Mouse (Mus musculus): ENCODE data around the gene Tshz2. TPM values are rescaled to one million over a fixed set of nuclear protein-coding genes. Genes with fewer than 3 reads are reported as not detected.

Tshz2 gene
- polyA plus RNA-seq, 1 experiment = 5.8 TPM

DNA sequence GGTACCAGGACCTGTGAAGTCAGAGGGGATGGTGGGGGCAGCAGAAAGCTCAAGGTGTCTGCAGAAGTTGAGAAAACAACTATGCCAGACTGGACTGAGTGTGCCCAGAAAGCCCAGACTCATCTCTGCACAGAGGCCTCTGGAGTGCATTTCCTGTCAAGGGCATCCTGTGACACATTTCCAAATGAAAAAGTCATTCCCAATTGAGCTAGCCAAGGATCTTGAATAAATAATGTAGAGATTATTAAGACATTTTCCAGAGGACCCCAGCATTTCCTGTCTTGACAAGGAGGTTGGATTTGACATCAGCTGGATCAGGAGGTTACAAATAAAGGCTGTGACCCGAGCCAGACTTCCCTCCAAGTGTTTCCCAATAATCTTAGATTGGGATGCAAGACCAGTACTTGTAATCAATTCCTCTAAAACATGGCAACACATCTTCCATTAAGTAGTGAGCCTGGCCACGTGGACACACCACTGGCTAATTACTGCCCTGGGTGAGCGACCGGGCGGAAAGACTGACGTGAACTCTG, 374.7 kb downstream of the Tshz2 start:
- no peaks in the 10 kb centered on the region for H3K36me3 ChIP-seq (ENCODE audit: control insufficient read depth, insufficient read depth, low read length)
- H3K4me1 ChIP-seq (ENCODE audit: control insufficient read depth, insufficient read depth, insufficient read length, low read length) = no peaks in the 10 kb centered on the region
- H3K27me3 ChIP-seq (ENCODE audit: control insufficient read depth, insufficient read depth, low read length) = no peaks in the 10 kb centered on the region
- no peak overlapping the region for H3K4me3 ChIP-seq (ENCODE audit: low read depth, low read length)
- 79% methylated on average over 6 of the region's 6 CpGs for WGBS
- no peak overlapping the region for H3K27ac ChIP-seq (ENCODE audit: insufficient read depth, low read depth, low read length)
- TF ChIP-seq POLR2A (IDR thresholded peaks at IDR 0.05; ENCODE audit: low read depth, low read length) (no peak), CTCF (IDR thresholded peaks at IDR 0.05; ENCODE audit: extremely low read depth, insufficient read length, insufficient replicate concordance, low read depth, low read length) (no peak)

DNA sequence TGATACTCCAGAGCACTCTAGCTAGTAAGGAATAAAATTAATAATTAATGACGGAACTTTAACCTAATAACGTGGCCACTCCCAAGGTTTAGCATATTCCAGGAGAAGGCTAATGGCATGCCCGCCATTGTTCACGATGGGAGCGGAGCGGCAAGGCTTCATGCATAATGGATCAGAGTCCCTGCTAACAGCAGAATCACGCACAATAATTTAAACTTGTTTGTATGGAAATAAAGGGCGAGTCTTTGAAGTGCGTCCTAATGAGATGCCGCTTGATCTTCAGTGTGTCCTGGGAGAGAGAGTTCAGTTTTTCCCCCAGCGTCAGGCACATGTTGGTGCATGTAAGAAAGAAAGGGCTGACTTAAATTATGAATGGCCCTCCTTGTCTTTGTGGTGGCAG, 376.9 kb downstream of the Tshz2 start:
- TF ChIP-seq POLR2A (IDR thresholded peaks at IDR 0.05; ENCODE audit: low read depth, low read length) (no peak), CTCF (IDR thresholded peaks at IDR 0.05; ENCODE audit: extremely low read depth, insufficient read length, insufficient replicate concordance, low read depth, low read length) (no peak)
- 65% methylated on average over 11 of the region's 11 CpGs for WGBS
- H3K36me3 ChIP-seq (ENCODE audit: control insufficient read depth, insufficient read depth, low read length) = no peaks in the 10 kb centered on the region
- no peak overlapping the region for H3K4me3 ChIP-seq (ENCODE audit: low read depth, low read length)
- no peak overlapping the region for H3K27ac ChIP-seq (ENCODE audit: insufficient read depth, low read depth, low read length)
- H3K4me1 ChIP-seq (ENCODE audit: control insufficient read depth, insufficient read depth, insufficient read length, low read length) = no peaks in the 10 kb centered on the region
- no peaks in the 10 kb centered on the region for H3K27me3 ChIP-seq (ENCODE audit: control insufficient read depth, insufficient read depth, low read length)

DNA sequence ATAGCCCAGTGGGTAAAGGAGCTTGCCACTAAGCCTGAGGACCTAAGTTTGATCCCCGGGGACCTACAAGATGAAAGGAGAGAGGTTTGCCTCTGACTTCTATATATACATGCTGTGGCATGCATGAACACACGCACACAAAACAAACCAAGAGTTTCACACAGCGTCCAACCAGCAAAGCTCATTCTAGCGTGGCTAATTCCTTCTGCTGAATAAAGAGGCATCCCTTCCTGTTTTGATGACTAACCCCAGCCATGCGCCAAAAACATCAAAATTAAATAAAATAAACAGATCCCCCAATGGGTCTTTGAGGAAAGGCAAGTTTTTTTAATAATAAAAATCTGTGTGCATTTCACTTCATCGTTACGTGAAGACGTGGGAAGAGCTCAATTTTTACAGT, 379.0 kb downstream of the Tshz2 start:
- 78% methylated on average over 8 of the region's 8 CpGs for WGBS
- TF ChIP-seq CTCF (IDR thresholded peaks at IDR 0.05; ENCODE audit: extremely low read depth, insufficient read length, insufficient replicate concordance, low read depth, low read length) (no peak), POLR2A (IDR thresholded peaks at IDR 0.05; ENCODE audit: low read depth, low read length) (no peak)
- H3K36me3 ChIP-seq (ENCODE audit: control insufficient read depth, insufficient read depth, low read length) = no peaks in the 10 kb centered on the region
- no peak overlapping the region for H3K27ac ChIP-seq (ENCODE audit: insufficient read depth, low read depth, low read length)
- no peak overlapping the region for H3K4me3 ChIP-seq (ENCODE audit: low read depth, low read length)
- H3K4me1 ChIP-seq (ENCODE audit: control insufficient read depth, insufficient read depth, insufficient read length, low read length) = no peaks in the 10 kb centered on the region
- no peaks in the 10 kb centered on the region for H3K27me3 ChIP-seq (ENCODE audit: control insufficient read depth, insufficient read depth, low read length)

DNA sequence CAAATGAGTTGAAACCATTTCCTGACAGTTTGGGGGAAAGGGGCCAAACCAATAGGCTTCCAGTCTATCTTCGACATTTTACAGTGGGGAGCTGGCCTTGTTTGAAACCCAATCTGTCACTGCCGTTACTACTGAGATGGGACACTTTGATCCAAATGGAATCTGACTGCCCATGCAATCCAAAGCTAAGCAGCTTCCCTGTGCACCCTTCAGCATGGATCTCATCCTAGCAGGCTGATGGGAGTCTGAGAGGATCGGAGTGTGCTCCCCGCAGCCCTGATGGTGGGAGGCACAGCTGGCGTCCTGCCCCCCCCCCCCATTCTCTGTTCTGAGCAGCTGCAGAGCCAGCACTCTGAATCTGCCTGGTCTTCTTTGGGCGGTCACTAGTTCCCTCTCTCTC, 384.5 kb downstream of the Tshz2 start:
- H3K27ac ChIP-seq (ENCODE audit: insufficient read depth, low read depth, low read length) = no peak overlapping the region
- TF ChIP-seq POLR2A (IDR thresholded peaks at IDR 0.05; ENCODE audit: low read depth, low read length) (no peak), CTCF (IDR thresholded peaks at IDR 0.05; ENCODE audit: extremely low read depth, insufficient read length, insufficient replicate concordance, low read depth, low read length) (no peak)
- H3K36me3 ChIP-seq (ENCODE audit: control insufficient read depth, insufficient read depth, low read length) = no peaks in the 10 kb centered on the region
- no peaks in the 10 kb centered on the region for H3K27me3 ChIP-seq (ENCODE audit: control insufficient read depth, insufficient read depth, low read length)
- H3K4me1 ChIP-seq (ENCODE audit: control insufficient read depth, insufficient read depth, insufficient read length, low read length) = no peaks in the 10 kb centered on the region
- WGBS = 63% methylated on average over 6 of the region's 6 CpGs
- no peak overlapping the region for H3K4me3 ChIP-seq (ENCODE audit: low read depth, low read length)

DNA sequence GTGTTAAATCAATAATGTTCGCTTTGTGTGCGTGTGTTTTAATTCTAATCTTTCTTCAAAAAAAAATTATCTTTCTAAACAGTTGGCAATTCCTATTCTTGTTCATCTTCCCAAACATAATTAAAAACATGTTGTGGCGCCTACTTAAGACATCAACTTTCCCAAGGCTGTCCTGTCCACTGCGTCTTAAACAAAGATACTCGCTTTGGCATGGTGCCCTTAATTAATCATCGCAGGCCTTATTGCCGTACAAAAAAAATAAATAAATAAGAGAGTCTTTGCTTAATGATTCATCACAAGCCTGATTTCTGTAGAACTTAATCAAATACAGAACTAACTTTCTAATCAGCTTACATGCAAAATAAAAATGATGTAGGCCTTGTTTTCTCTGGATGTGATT, 385.1 kb downstream of the Tshz2 start:
- TF ChIP-seq CTCF (IDR thresholded peaks at IDR 0.05; ENCODE audit: extremely low read depth, insufficient read length, insufficient replicate concordance, low read depth, low read length) = no peak
- no peak for TF ChIP-seq POLR2A (IDR thresholded peaks at IDR 0.05; ENCODE audit: low read depth, low read length)
- Histone ChIP-seq H3K27me3 (ENCODE audit: control insufficient read depth, insufficient read depth, low read length) (no peaks in the 10 kb centered on the region), H3K4me1 (ENCODE audit: control insufficient read depth, insufficient read depth, insufficient read length, low read length) (no peaks in the 10 kb centered on the region), H3K4me3 (ENCODE audit: low read depth, low read length) (no peak overlapping the region), H3K36me3 (ENCODE audit: control insufficient read depth, insufficient read depth, low read length) (no peaks in the 10 kb centered on the region), H3K27ac (ENCODE audit: insufficient read depth, low read depth, low read length) (no peak overlapping the region)
- WGBS = 68% methylated on average over 7 of the region's 7 CpGs

DNA sequence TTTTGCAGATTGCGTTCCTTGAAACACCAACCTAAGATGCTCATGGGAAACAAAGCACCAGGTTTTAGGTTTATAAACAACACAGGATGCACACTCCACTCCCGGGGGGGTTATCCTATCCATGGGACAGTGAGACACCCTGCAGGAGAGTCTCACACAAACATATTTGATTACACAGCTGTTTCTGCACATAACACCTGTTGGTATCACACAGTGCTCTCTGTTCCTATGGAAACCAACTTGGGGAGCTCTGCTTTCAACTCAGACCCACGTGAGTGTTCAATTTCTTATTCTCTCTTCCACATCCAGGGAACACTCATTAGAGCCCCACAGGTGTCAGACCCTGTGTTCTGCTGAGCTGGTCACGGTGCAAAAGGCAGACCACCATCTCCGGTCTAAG, 390.1 kb downstream of the Tshz2 start:
- H3K27me3 ChIP-seq (ENCODE audit: control insufficient read depth, insufficient read depth, low read length) = no peaks in the 10 kb centered on the region
- no peaks in the 10 kb centered on the region for H3K4me1 ChIP-seq (ENCODE audit: control insufficient read depth, insufficient read depth, insufficient read length, low read length)
- WGBS = 73% methylated on average over 5 of the region's 5 CpGs
- TF ChIP-seq POLR2A (IDR thresholded peaks at IDR 0.05; ENCODE audit: low read depth, low read length) (no peak), CTCF (IDR thresholded peaks at IDR 0.05; ENCODE audit: extremely low read depth, insufficient read length, insufficient replicate concordance, low read depth, low read length) (no peak)
- H3K36me3 ChIP-seq (ENCODE audit: control insufficient read depth, insufficient read depth, low read length) = no peaks in the 10 kb centered on the region
- H3K4me3 ChIP-seq (ENCODE audit: low read depth, low read length) = no peak overlapping the region
- no peak overlapping the region for H3K27ac ChIP-seq (ENCODE audit: insufficient read depth, low read depth, low read length)

DNA sequence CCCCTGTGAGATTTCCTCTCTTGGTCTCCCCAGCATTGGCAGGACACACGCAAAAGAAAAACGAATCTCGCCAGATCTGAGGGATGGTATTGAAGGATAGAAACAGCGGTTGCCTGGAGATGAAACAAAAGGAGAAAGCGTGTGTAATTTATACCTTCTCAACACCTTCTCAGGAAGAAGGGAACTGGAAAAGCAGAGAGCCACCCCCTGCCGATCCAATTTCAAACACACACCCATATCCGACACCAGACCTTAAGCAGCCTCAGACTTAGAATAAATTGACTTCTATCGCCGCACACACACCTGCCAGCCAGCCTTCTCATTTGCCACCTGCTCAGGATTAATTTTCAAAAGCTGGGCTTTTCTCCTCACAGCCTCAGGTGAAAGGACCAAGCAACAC, 390.9 kb downstream of the Tshz2 start:
- Histone ChIP-seq H3K27me3 (ENCODE audit: control insufficient read depth, insufficient read depth, low read length) (no peaks in the 10 kb centered on the region), H3K4me3 (ENCODE audit: low read depth, low read length) (no peak overlapping the region), H3K4me1 (ENCODE audit: control insufficient read depth, insufficient read depth, insufficient read length, low read length) (no peaks in the 10 kb centered on the region), H3K36me3 (ENCODE audit: control insufficient read depth, insufficient read depth, low read length) (no peaks in the 10 kb centered on the region), H3K27ac (ENCODE audit: insufficient read depth, low read depth, low read length) (no peak overlapping the region)
- TF ChIP-seq POLR2A (IDR thresholded peaks at IDR 0.05; ENCODE audit: low read depth, low read length) = no peak
- no peak for TF ChIP-seq CTCF (IDR thresholded peaks at IDR 0.05; ENCODE audit: extremely low read depth, insufficient read length, insufficient replicate concordance, low read depth, low read length)
- WGBS = 85% methylated on average over 9 of the region's 9 CpGs

Measured in small intestine, adult 2 months (tissue).